Mouse (Mus musculus): ENCODE results near the gene Tma7.

GRCm38 (mm10) chr9:109093786-109094552 lies 11.6 kb upstream of the Tma7 start:
- TF ChIP-seq CTCF (IDR thresholded peaks at IDR 0.05; ENCODE audit: low read depth, low read length) (no peak), EP300 (IDR thresholded peaks at IDR 0.05; ENCODE audit: insufficient read depth, low read depth, low read length) (no peak)

All from ES-Bruce4 (cell line).